Mouse (Mus musculus) left cerebral cortex, adult 9 months (tissue): ENCODE data around the gene Zbtb5.
A peak's percentile ranks its signal among the peaks of the same experiment; 100 is the strongest.
"Not testable (repeated sequence)": the region's sequence is repeated elsewhere in the genome, so short reads cannot be mapped to it uniquely, and the experiment has no call there.

Experiments
- DNase-seq, 2 experiments: peaks; one replicate each; pipeline ENCODE4 v3.0.0; 2022; ENCODE audit warnings: low spot score in 2 of 2

Zbtb5 gene

DNA sequence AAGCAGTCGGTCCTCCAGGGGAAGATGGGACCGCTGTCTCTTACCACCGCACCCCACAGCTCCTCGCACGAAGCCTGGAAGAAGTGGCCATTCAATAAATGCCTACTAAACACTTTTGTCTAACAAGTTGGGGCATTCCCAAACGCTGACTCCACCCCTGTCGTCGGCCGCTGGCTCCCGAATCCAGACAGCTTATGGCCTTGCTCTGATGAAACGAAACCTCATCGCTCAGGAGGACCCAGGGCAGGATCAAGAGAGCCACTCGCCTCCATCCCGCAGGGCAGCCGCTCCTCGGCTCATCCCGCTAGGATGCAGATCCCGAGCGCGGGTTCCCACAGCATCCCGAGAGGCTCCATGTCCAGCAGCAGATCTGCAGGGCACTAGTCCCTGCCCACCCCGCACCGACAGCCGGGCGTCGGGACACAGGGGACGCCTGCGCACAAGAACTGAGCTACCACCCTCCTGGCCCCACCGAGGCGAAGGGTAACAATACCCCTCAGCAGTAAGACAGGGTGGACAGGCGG lies 569 bp downstream of the Zbtb5 start:
- DNase-seq, result peak in 1 of 2 experiments; percentile 38

DNA sequence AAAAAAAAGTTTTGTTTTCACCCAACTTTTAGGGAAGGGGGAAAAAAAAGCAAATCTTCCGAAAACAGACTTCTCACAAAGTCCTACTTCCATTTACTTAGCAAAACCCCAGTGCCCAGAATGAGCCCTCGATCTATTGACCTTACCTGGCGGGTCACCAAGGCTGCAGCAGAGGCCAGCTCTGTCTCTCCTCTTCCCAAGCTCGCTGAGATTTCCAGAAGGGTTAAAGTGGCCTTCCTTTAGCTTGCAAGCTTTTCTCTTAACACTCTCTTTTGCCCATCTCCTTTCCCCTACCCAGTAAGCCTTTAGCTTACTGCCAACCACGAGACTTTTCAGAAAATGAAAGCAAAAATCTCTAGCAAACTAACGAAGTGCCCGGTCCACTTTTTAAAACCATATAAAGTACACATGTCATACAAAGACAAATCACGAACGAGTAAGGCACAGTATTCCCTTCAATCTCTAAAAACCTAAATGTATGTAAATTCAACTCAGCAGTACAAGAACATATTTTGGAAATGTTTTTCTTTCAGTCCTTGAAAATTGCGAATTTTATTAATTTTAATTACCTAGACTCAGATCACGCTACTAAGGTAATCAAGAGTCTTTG lies 1.3 kb downstream of the Zbtb5 start:
- DNase-seq, result no peak

DNA sequence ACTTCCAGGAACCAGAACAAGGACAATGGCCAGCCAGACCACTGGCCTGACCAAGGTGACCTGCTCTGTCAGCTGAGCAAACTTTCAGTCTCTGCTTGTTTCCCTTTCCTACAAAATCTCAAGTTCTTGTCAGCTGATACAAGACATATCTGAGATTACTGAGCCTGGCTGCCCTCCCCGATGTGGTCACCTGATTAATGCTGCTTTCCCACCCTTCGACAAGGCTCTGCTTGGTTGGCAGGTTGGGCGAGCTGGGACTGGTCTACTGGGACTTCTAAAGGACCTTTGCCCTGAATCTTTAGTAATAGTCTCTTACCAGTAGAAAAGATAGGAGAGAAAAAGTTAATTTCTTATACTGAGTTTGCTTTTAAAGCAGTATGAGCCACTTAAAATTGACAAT lies 6.8 kb downstream of the Zbtb5 start:
- no peak for DNase-seq

DNA sequence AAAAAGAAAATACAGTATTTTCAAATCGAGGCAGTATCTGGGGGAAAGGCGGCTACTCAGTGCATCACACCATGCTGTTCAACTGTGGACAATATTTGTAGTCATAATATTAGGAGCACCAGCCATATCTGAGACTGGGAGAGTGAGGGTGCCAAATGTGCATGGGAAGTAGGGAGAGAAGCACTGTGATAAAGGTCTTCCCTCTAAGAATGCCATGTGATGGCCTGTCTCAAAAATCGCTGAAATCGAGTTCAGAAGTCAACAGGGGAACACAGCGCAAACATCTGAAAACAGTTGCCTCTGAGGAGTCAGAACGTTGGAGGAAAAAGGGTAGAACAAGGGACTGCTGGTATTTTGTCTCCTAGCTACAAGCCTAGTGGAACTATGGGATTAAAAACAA lies 12.2 kb downstream of the Zbtb5 start:
- no peak for DNase-seq

GRCm38 (mm10) chr4:44998071-44998470 lies 14.1 kb downstream of the Zbtb5 start:
- no peak for DNase-seq

DNA sequence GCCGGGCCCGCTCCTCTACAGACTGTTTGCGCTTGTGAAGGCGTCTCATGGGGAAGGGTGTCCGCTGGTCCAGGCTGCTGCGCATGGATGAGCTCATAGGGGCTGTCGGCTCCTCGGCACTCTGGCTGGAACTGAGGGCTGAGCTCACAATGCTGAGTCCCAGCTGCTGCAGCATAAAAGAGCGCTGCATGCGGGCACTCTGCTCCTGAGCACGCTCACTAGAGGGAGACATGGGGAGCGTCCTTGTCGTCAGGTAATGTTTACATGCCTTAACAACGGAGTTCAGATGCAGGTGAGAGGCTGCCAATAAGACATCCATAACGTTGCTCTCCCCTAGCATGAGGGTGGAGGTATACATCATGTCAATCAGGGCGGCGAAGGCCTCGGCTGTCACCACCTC lies 17.4 kb downstream of the Zbtb5 start:
- no peak for DNase-seq

- DNase-seq, result no peak
Observed at GRCm38 (mm10) chr4:44993847-44994246, 18.4 kb downstream of the Zbtb5 start.

DNA sequence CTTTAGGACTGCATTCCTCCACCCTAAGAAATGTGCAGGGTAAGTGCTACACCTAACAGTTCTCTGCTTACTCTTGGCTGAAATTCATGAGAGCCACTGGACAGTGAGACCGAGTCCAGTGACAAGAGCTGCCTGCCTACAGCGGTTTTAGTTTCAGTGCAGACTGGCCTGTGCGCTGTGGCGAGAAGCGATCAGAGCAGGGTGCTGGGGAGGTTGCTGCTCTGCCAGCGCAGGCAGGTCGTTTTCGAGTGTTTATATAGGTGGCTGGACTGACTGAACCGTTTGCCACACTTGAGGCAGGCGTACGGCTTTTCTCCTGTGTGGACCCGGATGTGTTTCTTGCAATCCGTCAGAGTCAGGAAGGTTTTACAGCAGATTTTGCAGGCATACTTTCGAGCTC lies 19.0 kb downstream of the Zbtb5 start:
- not testable (repeated sequence) for DNase-seq

GRCm38 (mm10) chr4:44992330-44992729 lies 19.9 kb downstream of the Zbtb5 start:
- not testable (repeated sequence) for DNase-seq

DNA sequence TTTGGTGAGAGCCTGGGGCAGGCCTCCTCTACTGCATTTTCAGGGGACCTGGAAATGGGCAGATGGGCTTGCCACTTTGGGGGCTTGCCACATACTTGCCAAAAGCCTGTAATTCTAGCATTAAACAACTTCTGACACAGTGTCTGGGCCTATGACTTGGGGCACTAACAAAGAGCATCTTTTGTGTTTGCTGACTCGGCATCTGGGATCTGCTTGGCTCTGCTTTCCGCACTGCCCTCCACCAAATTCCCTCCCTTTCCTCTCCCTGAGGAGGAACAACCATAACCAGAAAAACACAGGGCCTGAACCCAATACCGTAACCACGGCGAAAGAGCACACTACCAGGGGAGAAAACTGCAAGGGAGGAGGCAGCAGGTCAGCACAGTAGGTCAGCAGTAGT lies 21.7 kb downstream of the Zbtb5 start:
- no peak for DNase-seq

DNA sequence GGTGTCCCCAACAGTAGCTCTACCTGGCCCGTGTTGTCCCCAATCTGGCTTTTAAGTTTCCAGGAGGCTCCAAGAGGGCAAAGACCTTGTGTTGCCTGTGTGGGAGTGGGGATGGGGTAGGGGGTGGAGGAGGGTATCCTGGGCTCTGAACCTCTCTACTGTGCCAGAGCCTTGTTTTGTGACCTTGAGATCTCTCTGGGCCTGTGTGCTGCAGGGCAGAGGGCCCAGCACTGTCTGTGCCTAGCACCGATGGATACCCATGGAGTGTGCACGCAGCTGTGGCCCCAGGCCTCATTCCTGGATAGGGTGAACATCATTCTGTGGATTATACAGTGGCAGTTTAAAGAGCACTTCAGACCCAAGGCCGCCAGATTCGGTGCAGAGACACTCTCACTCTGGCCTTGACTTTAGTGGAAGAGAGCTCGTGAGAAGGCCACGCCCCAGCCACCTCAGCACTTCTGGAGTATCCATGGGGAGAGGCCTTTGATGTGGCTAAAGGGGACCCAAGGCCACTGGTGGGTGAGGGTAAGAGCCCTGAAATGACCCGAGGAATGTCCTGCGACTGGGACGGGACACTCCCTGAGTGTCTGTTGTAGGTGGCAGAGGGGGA lies 29.0 kb downstream of the Zbtb5 start:
- no peak for DNase-seq

DNA sequence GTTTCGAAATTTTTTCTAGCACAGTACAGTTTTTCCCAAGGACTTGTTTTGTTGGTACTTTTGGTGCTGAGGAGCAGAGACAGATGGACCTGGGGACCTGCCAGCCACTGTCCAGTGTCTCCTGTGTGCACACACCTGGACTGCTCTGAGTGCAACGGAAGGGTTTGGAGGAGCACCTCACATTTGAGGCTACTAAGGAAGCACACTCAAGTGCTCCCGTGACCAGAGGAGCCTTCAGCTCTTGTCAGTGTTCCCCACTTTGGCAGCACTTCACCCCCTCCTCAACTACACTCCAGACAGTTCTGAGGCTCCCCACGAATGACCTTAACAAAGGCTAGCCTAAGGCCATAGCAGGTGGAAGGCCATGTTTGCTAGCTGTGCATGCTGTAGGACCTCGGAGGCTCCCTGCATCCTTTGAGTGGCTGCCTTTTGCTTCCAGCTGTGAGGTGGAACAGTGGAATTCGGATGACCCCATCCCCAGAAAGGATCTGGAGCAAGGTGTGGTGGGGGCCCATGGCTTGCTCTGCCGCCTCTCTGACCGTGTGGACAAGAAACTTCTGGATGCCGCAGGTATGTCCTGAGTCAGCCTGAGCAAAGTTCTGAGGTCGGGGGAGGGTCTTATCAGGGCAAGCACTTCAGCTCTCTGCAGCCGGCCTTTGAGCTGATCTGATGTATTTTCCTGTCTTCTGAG lies 29.6 kb downstream of the Zbtb5 start:
- DNase-seq, result no peak

GRCm38 (mm10) chr4:44981974-44982287 lies 30.3 kb downstream of the Zbtb5 start:
- DNase-seq, result no peak

GRCm38 (mm10) chr4:44981280-44981973 lies 30.8 kb downstream of the Zbtb5 start, which contains the start of gene Grhpr:
Grhpr (plus strand) TSS chr4:44981395.
- DNase-seq, result peak; percentile 40 to 75

- no peak for DNase-seq
Observed at GRCm38 (mm10) chr4:44979794-44980338, 32.3 kb downstream of the Zbtb5 start.

DNA sequence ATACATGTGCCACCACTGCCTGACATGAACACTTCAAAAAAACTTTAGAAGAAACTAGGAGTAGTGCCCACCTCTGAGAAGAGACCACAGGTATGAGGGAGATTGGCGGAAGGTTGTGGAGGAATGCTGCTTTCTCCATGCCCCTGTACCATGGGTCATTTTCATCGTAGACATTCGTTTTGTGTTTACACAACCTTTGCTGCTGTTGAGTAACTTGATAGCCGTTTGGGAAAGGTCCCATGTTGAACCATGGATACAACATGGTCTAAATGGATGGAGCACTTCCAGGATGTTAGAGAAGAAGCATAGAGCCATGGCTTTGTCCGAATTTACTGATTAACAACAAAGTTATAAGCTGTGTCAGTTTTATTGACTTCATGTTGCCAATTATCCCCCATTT lies 34.0 kb downstream of the Zbtb5 start:
- no peak for DNase-seq

DNA sequence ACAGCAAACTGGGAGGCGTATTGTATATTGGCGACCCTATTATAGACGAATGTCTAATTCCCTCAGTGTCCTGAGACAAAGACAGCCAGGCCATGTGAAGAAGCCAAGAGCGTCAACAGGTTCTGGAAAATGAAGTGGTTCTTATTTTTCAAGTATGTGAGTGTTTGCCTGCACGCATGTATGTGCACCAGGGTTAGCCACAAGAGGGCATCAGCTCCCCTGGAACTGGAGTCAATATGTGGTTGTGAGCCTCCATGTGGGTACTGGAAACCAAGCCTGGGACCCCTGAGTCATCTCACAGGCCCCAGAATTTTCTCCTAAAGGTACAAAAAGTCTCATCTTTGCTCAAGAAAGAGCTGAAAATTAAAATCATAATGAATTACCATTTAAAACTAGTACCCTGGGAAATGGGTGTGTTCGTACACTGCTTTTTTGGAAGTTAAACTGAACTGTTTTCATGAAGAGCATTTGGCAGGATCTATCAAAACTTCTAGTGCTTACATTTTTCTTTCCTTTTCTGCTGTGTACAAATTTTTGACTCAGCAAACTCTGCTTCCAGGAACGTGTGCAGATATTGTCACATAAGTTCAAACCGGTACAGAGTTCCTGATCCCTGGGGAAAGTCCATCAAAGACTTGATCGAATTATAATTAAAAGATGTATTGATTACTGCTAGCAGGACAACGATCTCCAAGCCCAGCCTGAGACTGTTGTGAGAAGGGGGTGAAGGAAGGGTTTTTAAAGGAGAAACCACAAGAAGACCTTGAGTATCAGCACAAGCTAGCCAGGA lies 35.1 kb downstream of the Zbtb5 start:
- no peak for DNase-seq

DNA sequence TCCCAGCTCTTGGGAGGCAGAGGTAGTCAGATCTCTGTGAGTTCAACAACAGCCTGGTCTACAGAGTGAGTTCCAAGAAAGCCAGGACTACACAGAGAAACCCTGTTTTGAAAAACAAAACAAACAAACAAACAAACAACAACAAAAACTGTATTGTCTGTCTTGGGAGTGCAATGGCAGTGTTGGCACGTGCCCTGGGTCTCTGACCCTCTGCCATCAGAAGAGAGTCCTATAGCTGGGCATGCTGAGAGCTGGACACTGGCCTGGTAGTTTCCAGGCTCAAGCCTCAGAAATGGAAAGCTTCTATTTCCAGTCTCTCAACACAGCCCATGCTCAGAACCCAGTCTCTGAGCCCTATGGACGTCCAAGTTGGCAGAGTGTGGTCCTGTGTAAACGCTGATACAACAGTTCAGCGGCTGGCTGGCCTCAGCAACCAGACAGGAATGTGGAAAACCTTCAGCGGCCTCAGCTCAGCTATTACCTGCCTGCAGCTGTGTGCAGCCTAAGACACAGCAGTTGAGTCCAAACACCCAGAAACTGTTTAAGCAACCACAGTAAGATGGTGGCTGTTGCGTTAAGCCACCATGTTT lies 36.1 kb downstream of the Zbtb5 start:
- DNase-seq, result no peak

DNA sequence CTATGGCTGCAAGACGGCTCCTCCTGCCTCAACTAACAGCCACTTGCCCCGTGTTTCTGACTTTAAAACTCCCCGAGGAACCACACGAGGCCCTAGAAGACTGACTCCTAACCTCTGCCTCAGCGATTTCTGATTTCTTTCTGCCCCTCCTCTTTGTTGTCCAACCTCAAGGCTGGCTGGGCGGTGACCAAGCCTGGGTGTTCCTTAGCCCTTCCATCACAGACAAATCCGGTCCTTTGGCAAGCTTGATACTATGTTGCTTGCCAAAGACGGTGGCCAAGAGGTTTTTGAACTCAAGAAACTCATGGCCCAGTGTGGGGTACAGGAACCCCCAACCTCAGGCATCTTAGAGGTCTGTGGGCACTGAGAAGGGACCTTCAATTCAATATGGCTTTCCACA lies 37.9 kb downstream of the Zbtb5 start:
- DNase-seq, result no peak

- DNase-seq, result no peak
Observed at GRCm38 (mm10) chr4:44973871-44974270, 38.3 kb downstream of the Zbtb5 start.

- DNase-seq, result peak; percentile 76 to 94
Observed at GRCm38 (mm10) chr4:44973450-44973849, 38.8 kb downstream of the Zbtb5 start.
